Mouse (Mus musculus) ES-Bruce4 (cell line): ENCODE results near the gene Lonp1. TPM values are rescaled to one million over a fixed set of nuclear protein-coding genes. Genes with fewer than 3 reads are reported as not detected.

ENCODE experiments used
- H3K27ac ChIP-seq: 2 replicates; pipeline ENCODE4 v1.5.1; 2012; ENCODE audit warnings: low read length, inconsistent platforms; ENCODE audit not compliant: insufficient read depth
- H3K27me3 ChIP-seq: 2 replicates; pipeline ENCODE4 v1.6.1; 2012; ENCODE audit warnings: mild to moderate bottlenecking, low read length, inconsistent platforms; ENCODE audit not compliant: control insufficient read depth, poor library complexity, insufficient read depth, severe bottlenecking
- H3K36me3 ChIP-seq: 2 replicates; pipeline ENCODE4 v1.6.1; 2012; ENCODE audit warnings: inconsistent platforms, mild to moderate bottlenecking, low read length, moderate library complexity; ENCODE audit not compliant: control insufficient read depth, poor library complexity, insufficient read depth, severe bottlenecking
- H3K4me1 ChIP-seq: one replicate; pipeline ENCODE4 v1.8.1; 2011; ENCODE audit warnings: low read length; ENCODE audit not compliant: control insufficient read depth, insufficient read depth
- H3K4me3 ChIP-seq: 2 replicates; pipeline ENCODE4 v1.5.1; 2011; ENCODE audit warnings: low read depth, mild to moderate bottlenecking, low read length
- H3K9ac ChIP-seq: 2 replicates; pipeline ENCODE4 v1.6.1; 2012; ENCODE audit warnings: low read depth, mild to moderate bottlenecking, inconsistent platforms; ENCODE audit not compliant: poor library complexity, severe bottlenecking
- H3K9me3 ChIP-seq: replicated peaks from 2 replicates; pipeline ENCODE4 v1.6.1; 2012; ENCODE audit warnings: mild to moderate bottlenecking, low read length, inconsistent platforms; ENCODE audit not compliant: control insufficient read depth, poor library complexity, insufficient read depth, severe bottlenecking
- CTCF ChIP-seq: IDR thresholded peaks from one replicate; pipeline ENCODE4 v1.8.1; 2011; ENCODE audit warnings: low read depth, low read length
- EP300 ChIP-seq: IDR thresholded peaks from 2 replicates; pipeline ENCODE4 v1.6.1; 2011; ENCODE audit warnings: low read depth, low read length; ENCODE audit not compliant: insufficient read depth
- POLR2A ChIP-seq: IDR thresholded peaks from one replicate; pipeline ENCODE4 v1.8.1; 2011; ENCODE audit warnings: low read length; ENCODE audit not compliant: insufficient read depth
- polyA plus RNA-seq: library from polyadenylated mRNA; stranded (reverse); fragments of >200 nt; gene quantifications from 2 replicates; pipeline ENCODE4 v1.2.4, GENCODE M21; 2011; ENCODE audit warnings: low read depth; ENCODE audit not compliant: missing spikeins, insufficient read depth, insufficient read length

Lonp1 gene
- polyA plus RNA-seq, 1 experiment: 60.3 TPM

GRCm38 (mm10) chr17:56588921-56589320 lies 37.8 kb downstream of the Lonp1 start:
- Histone ChIP-seq H3K36me3 (peaks cover 42% of the 10 kb centered on the region), H3K27me3 (no peaks in the 10 kb centered on the region), H3K27ac (no peak overlapping the region), H3K4me1 (no peaks in the 10 kb centered on the region), H3K9me3 (no peaks in the 10 kb centered on the region), H3K4me3 (no peak overlapping the region), H3K9ac (no peak overlapping the region)
- TF ChIP-seq CTCF (no peak), EP300 (no peak), POLR2A (no peak)

- H3K27ac ChIP-seq: no peak overlapping the region
- H3K36me3 ChIP-seq: peaks cover 39% of the 10 kb centered on the region
- no peak overlapping the region for H3K9ac ChIP-seq
- H3K9me3 ChIP-seq: no peaks in the 10 kb centered on the region
- no peak for TF ChIP-seq CTCF
- TF ChIP-seq EP300: no peak
- H3K27me3 ChIP-seq: no peaks in the 10 kb centered on the region
- H3K4me1 ChIP-seq: no peaks in the 10 kb centered on the region
- no peak overlapping the region for H3K4me3 ChIP-seq
Observed at GRCm38 (mm10) chr17:56587773-56588172, 38.9 kb downstream of the Lonp1 start.

- peak overlapping the region; percentile 93 for H3K9ac ChIP-seq
- no peak for TF ChIP-seq CTCF
- TF ChIP-seq EP300: no peak
- TF ChIP-seq POLR2A: no peak
- peak overlapping the region; percentile 74 for H3K27ac ChIP-seq
- H3K27me3 ChIP-seq: no peaks in the 10 kb centered on the region
- H3K36me3 ChIP-seq: peaks cover 48% of the 10 kb centered on the region
- H3K4me3 ChIP-seq: peak overlapping the region; percentile 78
- H3K4me1 ChIP-seq: no peaks in the 10 kb centered on the region
- H3K9me3 ChIP-seq: no peaks in the 10 kb centered on the region
Observed at GRCm38 (mm10) chr17:56585171-56585821, 41.4 kb downstream of the Lonp1 start.

GRCm38 (mm10) chr17:56584257-56585130 lies 42.2 kb downstream of the Lonp1 start, which contains the start of the genes Safb2 and Safb:
Safb2 (minus strand) TSS chr17:56584585.
Safb (plus strand) TSS chr17:56584825.
- no peaks in the 10 kb centered on the region for H3K4me1 ChIP-seq
- H3K27ac ChIP-seq: peak within 1 kb of the TSS; percentile 74
- no peaks in the 10 kb centered on the region for H3K9me3 ChIP-seq
- H3K27me3 ChIP-seq: no peaks in the 10 kb centered on the region
- peaks cover 42% of the 10 kb centered on the region for H3K36me3 ChIP-seq
- H3K9ac ChIP-seq: peak within 1 kb of the TSS; percentile 95
- TF ChIP-seq CTCF: no peak
- TF ChIP-seq POLR2A: peak; percentile 57
- TF ChIP-seq EP300: no peak
- H3K4me3 ChIP-seq: peak within 1 kb of the TSS; percentile 99

GRCm38 (mm10) chr17:56583611-56584256 lies 43.0 kb downstream of the Lonp1 start:
- H3K4me1 ChIP-seq: no peaks in the 10 kb centered on the region
- H3K27ac ChIP-seq: peak overlapping the region; percentile 48; the same call in 1 of the 2 replicates
- TF ChIP-seq CTCF (no peak), EP300 (no peak), POLR2A (no peak)
- H3K27me3 ChIP-seq: no peaks in the 10 kb centered on the region
- peak overlapping the region; percentile 95 for H3K9ac ChIP-seq
- peaks cover 36% of the 10 kb centered on the region for H3K36me3 ChIP-seq
- no peaks in the 10 kb centered on the region for H3K9me3 ChIP-seq
- peak overlapping the region; percentile 99 for H3K4me3 ChIP-seq

GRCm38 (mm10) chr17:56583071-56583470 lies 43.6 kb downstream of the Lonp1 start:
- H3K27ac ChIP-seq: no peak overlapping the region
- H3K36me3 ChIP-seq: peaks cover 35% of the 10 kb centered on the region
- H3K4me3 ChIP-seq: peak overlapping the region; percentile 99
- no peaks in the 10 kb centered on the region for H3K27me3 ChIP-seq
- TF ChIP-seq EP300: no peak
- no peak for TF ChIP-seq POLR2A
- TF ChIP-seq CTCF: no peak
- no peaks in the 10 kb centered on the region for H3K9me3 ChIP-seq
- peak overlapping the region; percentile 95 for H3K9ac ChIP-seq
- no peaks in the 10 kb centered on the region for H3K4me1 ChIP-seq
